Mouse (Mus musculus) hindbrain, embryonic 11.5 days (tissue): Measurements from ENCODE around the gene Ganab. TPM values are rescaled to one million over a fixed set of nuclear protein-coding genes. Genes with fewer than 3 reads are reported as not detected.

ENCODE experiments used
- ATAC-seq: fragments of 200-750 bp; cut with Nextera tagmentation; 2 replicates; pipeline ENCODE4 v1.8.0; 2017; ENCODE audit warnings: mild to moderate bottlenecking, moderate TSS enrichment, moderate library complexity; ENCODE audit not compliant: low FRiP score
- DNase-seq: peaks from one replicate; pipeline ENCODE4 v3.0.0-alpha.2; 2015; ENCODE audit warnings: low spot score
- H3K27ac ChIP-seq: fragments of 300-500 bp; sonication (generic); 2 replicates; pipeline ENCODE4 v1.5.1; 2014; ENCODE audit warnings: mild to moderate bottlenecking, low read depth, low read length
- H3K27me3 ChIP-seq: fragments of 300-500 bp; sonication (generic); 2 replicates; pipeline ENCODE4 v1.6.1; 2014; ENCODE audit warnings: mild to moderate bottlenecking, low read length, moderate library complexity, mixed read lengths; ENCODE audit not compliant: control insufficient read depth, insufficient read depth
- H3K36me3 ChIP-seq: fragments of 300-500 bp; sonication (generic); 2 replicates; pipeline ENCODE4 v1.6.1; 2014; ENCODE audit warnings: mild to moderate bottlenecking, low read length, moderate library complexity, mixed read lengths; ENCODE audit not compliant: control insufficient read depth, insufficient read depth
- H3K4me1 ChIP-seq: fragments of 300-500 bp; sonication (generic); replicated peaks from 2 replicates; pipeline ENCODE4 v1.6.1; 2014; ENCODE audit warnings: low read length, mixed read lengths; ENCODE audit not compliant: control insufficient read depth, insufficient read depth
- H3K4me2 ChIP-seq: fragments of 300-500 bp; sonication (generic); replicated peaks from 2 replicates; pipeline ENCODE4 v1.6.1; 2014; ENCODE audit warnings: mild to moderate bottlenecking, low read depth, low read length
- H3K4me3 ChIP-seq: fragments of 300-500 bp; sonication (generic); 2 replicates; pipeline ENCODE4 v1.5.1; 2014; ENCODE audit warnings: low read depth, low read length
- H3K9ac ChIP-seq: fragments of 300-500 bp; sonication (generic); 2 replicates; pipeline ENCODE4 v1.6.1; 2014; ENCODE audit warnings: low read depth, low read length
- H3K9me3 ChIP-seq: fragments of 300-500 bp; sonication (generic); 2 replicates; pipeline ENCODE4 v1.6.1; 2016; ENCODE audit warnings: low read length; ENCODE audit not compliant: control insufficient read depth
- WGBS: fragments of 180-500 bp; shearing (Covaris S2); extraction: QIAGEN DNeasy Blood & Tissue Kit; methylation state at CpG from one replicate; pipeline ENCODE4 v1.1.7; 2014; 5-methylcytosine and 5-hydroxymethylcytosine counted together
- polyA plus RNA-seq: library from polyadenylated mRNA; unstranded; fragments of >200 nt; fragmentation: Nextera tagmentation; extraction: Ambion mirVana; gene quantifications from 2 replicates; pipeline ENCODE4 v1.2.1, GENCODE M21; 2014

Gene Ganab
- polyA plus RNA-seq, 1 experiment from 2014 or later: 89.8 TPM

- peak within 1 kb of the TSS; percentile 77 for H3K9ac ChIP-seq
- 3% methylated on average over 41 of the region's 50 CpGs for WGBS
- H3K9me3 ChIP-seq: no peaks in the 10 kb centered on the region
- peaks cover 4% of the 10 kb centered on the region; the same call in 1 of the 2 replicates for H3K36me3 ChIP-seq
- H3K27ac ChIP-seq: peak within 1 kb of the TSS; percentile 80
- no peaks in the 10 kb centered on the region; the same call in 1 of the 2 replicates for H3K4me1 ChIP-seq
- ATAC-seq (peak; percentile 98), DNase-seq (peak; percentile 95)
- H3K4me2 ChIP-seq: peak within 1 kb of the TSS; percentile 74
- no peaks in the 10 kb centered on the region for H3K27me3 ChIP-seq
- H3K4me3 ChIP-seq: peak within 1 kb of the TSS; percentile 84
Measured at GRCm38 (mm10) chr19:8920073-8920736, 22.3 kb downstream of the Ganab start, which contains the start of gene B3gat3. B3gat3 (plus strand) TSS chr19:8920374.

- H3K36me3 ChIP-seq: peaks cover 4% of the 10 kb centered on the region; the same call in 1 of the 2 replicates
- peak overlapping the region; percentile 84 for H3K4me3 ChIP-seq
- H3K27ac ChIP-seq: peak overlapping the region; percentile 80; the same call in 1 of the 2 replicates
- no peaks in the 10 kb centered on the region; the same call in 1 of the 2 replicates for H3K4me1 ChIP-seq
- H3K4me2 ChIP-seq: peak overlapping the region; percentile 74
- ATAC-seq (peak; percentile 47; the same call in 1 of the 2 replicates), DNase-seq (peak; percentile 52)
- H3K27me3 ChIP-seq: no peaks in the 10 kb centered on the region
- peak overlapping the region; percentile 77 for H3K9ac ChIP-seq
- 2% methylated on average over 6 of the region's 6 CpGs for WGBS
- no peaks in the 10 kb centered on the region for H3K9me3 ChIP-seq
Measured at GRCm38 (mm10) chr19:8920836-8921291, 23.0 kb downstream of the Ganab start.

- Histone ChIP-seq H3K4me2 (peak overlapping the region; percentile 74), H3K9me3 (no peaks in the 10 kb centered on the region), H3K4me1 (no peaks in the 10 kb centered on the region; the same call in 1 of the 2 replicates), H3K9ac (0 out of 2 replicates have a peak overlapping the region, but pooled peaks have one; percentile 4), H3K4me3 (no peak overlapping the region), H3K27ac (no peak overlapping the region), H3K36me3 (no peaks in the 10 kb centered on the region), H3K27me3 (no peaks in the 10 kb centered on the region)
- DNase-seq (no peak), ATAC-seq (no peak)
- WGBS: 73% methylated on average over 9 of the region's 9 CpGs
Measured at GRCm38 (mm10) chr19:8921741-8922140, 23.9 kb downstream of the Ganab start.

- no peaks in the 10 kb centered on the region for H3K9me3 ChIP-seq
- DNase-seq: no peak
- H3K36me3 ChIP-seq: no peaks in the 10 kb centered on the region
- no peak overlapping the region for H3K9ac ChIP-seq
- no peak overlapping the region for H3K4me3 ChIP-seq
- no peaks in the 10 kb centered on the region for H3K4me1 ChIP-seq
- H3K27me3 ChIP-seq: no peaks in the 10 kb centered on the region
- no peak overlapping the region for H3K4me2 ChIP-seq
- WGBS: 82% methylated on average over 2 of the region's 2 CpGs
- H3K27ac ChIP-seq: no peak overlapping the region
- ATAC-seq: no peak
Measured at GRCm38 (mm10) chr19:8926766-8927165, 28.9 kb downstream of the Ganab start.

GRCm38 (mm10) chr19:8927891-8928525, 30.1 kb downstream of the Ganab start:
- Histone ChIP-seq H3K4me1 (no peaks in the 10 kb centered on the region), H3K4me2 (no peak overlapping the region), H3K27ac (no peak overlapping the region), H3K9me3 (no peaks in the 10 kb centered on the region), H3K36me3 (no peaks in the 10 kb centered on the region), H3K27me3 (no peaks in the 10 kb centered on the region), H3K4me3 (no peak overlapping the region), H3K9ac (no peak overlapping the region)
- WGBS: 90% methylated on average over 12 of the region's 12 CpGs
- ATAC-seq (no peak), DNase-seq (no peak)

- no peak overlapping the region for H3K27ac ChIP-seq
- H3K9me3 ChIP-seq: no peaks in the 10 kb centered on the region
- no peaks in the 10 kb centered on the region for H3K4me1 ChIP-seq
- H3K4me3 ChIP-seq: peak overlapping the region; percentile 48
- DNase-seq: no peak
- H3K27me3 ChIP-seq: no peaks in the 10 kb centered on the region
- WGBS: 16% methylated on average over 16 of the region's 16 CpGs
- no peaks in the 10 kb centered on the region for H3K36me3 ChIP-seq
- ATAC-seq: peak; percentile 34
- peak overlapping the region; percentile 70 for H3K4me2 ChIP-seq
- H3K9ac ChIP-seq: peak overlapping the region; percentile 64; the same call in 1 of the 2 replicates
Measured at GRCm38 (mm10) chr19:8928689-8929223, 30.9 kb downstream of the Ganab start.

GRCm38 (mm10) chr19:8929224-8930088, 31.6 kb downstream of the Ganab start, which contains the start of the genes Rom1 and Eml3:
Rom1 (minus strand) TSS chr19:8929356.
Eml3 (plus strand) TSS chr19:8929552.
- H3K9me3 ChIP-seq: no peaks in the 10 kb centered on the region
- DNase-seq (peak; percentile 76), ATAC-seq (peak; percentile 82)
- peak within 1 kb of the TSS; percentile 48 for H3K4me3 ChIP-seq
- peak within 1 kb of the TSS; percentile 70 for H3K4me2 ChIP-seq
- H3K27ac ChIP-seq: no peak within 1 kb of the TSS; the same call in 1 of the 2 replicates
- WGBS: under 1% methylated on average over 44 of the region's 74 CpGs
- peak within 1 kb of the TSS; percentile 64 for H3K9ac ChIP-seq
- H3K4me1 ChIP-seq: no peaks in the 10 kb centered on the region
- H3K27me3 ChIP-seq: no peaks in the 10 kb centered on the region
- no peaks in the 10 kb centered on the region for H3K36me3 ChIP-seq

GRCm38 (mm10) chr19:8930117-8930516, 32.2 kb downstream of the Ganab start:
- 19% methylated on average over 11 of the region's 11 CpGs for WGBS
- Histone ChIP-seq H3K4me3 (peak overlapping the region; percentile 48), H3K9me3 (no peaks in the 10 kb centered on the region), H3K36me3 (no peaks in the 10 kb centered on the region), H3K27ac (no peak overlapping the region), H3K4me2 (peak overlapping the region; percentile 70), H3K4me1 (no peaks in the 10 kb centered on the region), H3K27me3 (no peaks in the 10 kb centered on the region), H3K9ac (peak overlapping the region; percentile 64)
- DNase-seq: no peak
- peak; percentile 17; the same call in 1 of the 2 replicates for ATAC-seq
